Comparison of ENCODE assay signal across 7 mouse cellular contexts in genomic region chr10:81346453-81347067, GRCm38 (mm10). TPM values are rescaled to one million over a fixed set of nuclear protein-coding genes. Genes with fewer than 3 reads are reported as not detected.
DNase-seq lines count a peak whose midpoint lies in the region; ATAC-seq and TF ChIP-seq lines count a peak whose summit lies in the region.

No protein-coding gene starts in this region.

- H3K9me3 ChIP-seq in ES-E14 (ENCODE audit: control insufficient read depth, insufficient read depth, low read depth, low read length) = no peaks in the 10 kb centered on the region
- no peaks in the 10 kb centered on the region for H3K9me3 ChIP-seq in intestine, postnatal 0 days (ENCODE audit: control insufficient read depth)
- no peaks in the 10 kb centered on the region for H3K9me3 ChIP-seq in liver, embryonic 16.5 days (replicated peaks; ENCODE audit: control insufficient read depth, low read length)

- 13% methylated on average over 55 of the region's 55 CpGs for WGBS in intestine, postnatal 0 days
- 13% methylated on average over 55 of the region's 55 CpGs for WGBS in liver, embryonic 16.5 days (ENCODE audit: insufficient replicate concordance)

- H3K27me3 ChIP-seq in intestine, postnatal 0 days (replicated peaks; ENCODE audit: control insufficient read depth, insufficient read depth, low read length) = peaks cover 14% of the 10 kb centered on the region
- H3K27me3 ChIP-seq in liver, embryonic 16.5 days (ENCODE audit: control insufficient read depth, insufficient read depth, low read depth, low read length) = peaks cover 43% of the 10 kb centered on the region

- no peak overlapping the region for H3K27ac ChIP-seq in ES-E14 (ENCODE audit: insufficient read depth, low read depth, low read length, poor library complexity, severe bottlenecking)
- H3K27ac ChIP-seq in intestine, postnatal 0 days (ENCODE audit: low read depth, low read length) = no peak overlapping the region
- no peak overlapping the region for H3K27ac ChIP-seq in liver, embryonic 16.5 days (ENCODE audit: low read length)

- DNase-seq in ES-E14 (ENCODE audit: low read depth, low spot score) (no peak), ZHBTc4 (ENCODE audit: low read depth, low spot score) (peak; percentile 93)
- DNase-seq in neural tube, embryonic 10.5 days (ENCODE audit: extremely low spot score, low spot score) = peak; percentile 67
- peak; percentile 91 for DNase-seq in testis, postnatal 10 days (ENCODE audit: low spot score)

- peak; percentile 70 for TF ChIP-seq CTCF in intestine, postnatal 0 days (IDR thresholded peaks at IDR 0.05; ENCODE audit: low read depth)

- peak overlapping the region; percentile 31 to 60 for H3K4me3 ChIP-seq in ES-E14 (ENCODE audit: insufficient read depth in 1 of 2, low read depth in 1 of 2, low read length in 2 of 2, poor library complexity in 1 of 2, severe bottlenecking in 1 of 2)
- peak overlapping the region; percentile 27; the same call in 1 of the 2 replicates for H3K4me3 ChIP-seq in intestine, postnatal 0 days (ENCODE audit: low read depth, low read length)
- peak overlapping the region; percentile 49 for H3K4me3 ChIP-seq in liver, embryonic 16.5 days (ENCODE audit: low read depth, low read length)

- peak overlapping the region; percentile 64; the same call in 1 of the 2 replicates for H3K9ac ChIP-seq in ES-E14 (ENCODE audit: insufficient read depth, low read depth, low read length, poor library complexity, severe bottlenecking)
- 0 out of 2 replicates have a peak overlapping the region, but pooled peaks have one; percentile 13 for H3K9ac ChIP-seq in intestine, postnatal 0 days (ENCODE audit: low read depth, low read length)
- H3K9ac ChIP-seq in liver, embryonic 16.5 days (ENCODE audit: low read depth, low read length) = peak overlapping the region; percentile 41

- peaks cover 4 to 8% of the 10 kb centered on the region in 2 experiments; a peak in 3 of 4 replicates for H3K4me1 ChIP-seq in ES-E14 (ENCODE audit: control insufficient read depth in 2 of 2, insufficient read depth in 2 of 2, low read length in 2 of 2, poor library complexity in 1 of 2)
- H3K4me1 ChIP-seq in intestine, postnatal 0 days (replicated peaks; ENCODE audit: control insufficient read depth, insufficient read depth, low read length) = no peaks in the 10 kb centered on the region
- peaks cover 47% of the 10 kb centered on the region for H3K4me1 ChIP-seq in liver, embryonic 16.5 days (ENCODE audit: control insufficient read depth, low read depth, low read length)

- H3K36me3 ChIP-seq in ES-E14 (ENCODE audit: control insufficient read depth, insufficient read depth, low read length, poor library complexity, severe bottlenecking) = no peaks in the 10 kb centered on the region
- H3K36me3 ChIP-seq in intestine, postnatal 0 days (ENCODE audit: control insufficient read depth, insufficient read depth) = peaks cover 13% of the 10 kb centered on the region; the same call in 1 of the 2 replicates
- H3K36me3 ChIP-seq in liver, embryonic 16.5 days (ENCODE audit: control insufficient read depth, insufficient read depth) = peaks cover 2% of the 10 kb centered on the region; the same call in 1 of the 2 replicates

- peak; percentile 59 for ATAC-seq in erythroblast, adult 5-6 weeks (replicated peaks; ENCODE audit: low FRiP score, poor library complexity, severe bottlenecking)
- peak; percentile 46 for ATAC-seq in intestine, postnatal 0 days
- ATAC-seq in liver, embryonic 16.5 days (ENCODE audit: low read depth) = peak; percentile 4

- in situ Hi-C loops in ES-E14 (cut with MboI; ENCODE audit: low sequenced_read_pairs in 2 of 2, unreplicated experiment in 2 of 2) = no loop called here

- H3K4me2 ChIP-seq in intestine, postnatal 0 days (replicated peaks; ENCODE audit: low read depth) = peak overlapping the region; percentile 67
- H3K4me2 ChIP-seq in liver, embryonic 16.5 days (ENCODE audit: low read depth, low read length) = peak overlapping the region; percentile 77

TF ChIP-seq in ES-E14, 5 proteins besides CTCF, POLR2A, EP300 and RAD21:
- TF ChIP-seq ZC3H11A (IDR thresholded peaks at IDR 0.05; ENCODE audit: borderline replicate concordance, low read depth, low read length) = no peak
- TF ChIP-seq ZNF384 (IDR thresholded peaks at IDR 0.05; ENCODE audit: low read depth, low read length) = no peak
- no peak for TF ChIP-seq MAFK (IDR thresholded peaks at IDR 0.05; ENCODE audit: insufficient read depth, low read depth, low read length)
- no peak for TF ChIP-seq CHD2 (IDR thresholded peaks at IDR 0.05; ENCODE audit: low read depth, low read length)
- TF ChIP-seq HCFC1 (IDR thresholded peaks at IDR 0.05; ENCODE audit: borderline replicate concordance, insufficient read depth, low read length) = no peak

RNA-seq across cellular contexts. Expression of gene Gipc3, which starts 3.5 kb away (rescaled TPM):
- total RNA-seq in ES-E14 (2012; rRNA removed) = 0.09 and 0.16 TPM in 2 replicates
- not detected in 2 replicates for total RNA-seq in erythroblast, adult 5-6 weeks (2015; ENCODE audit: low replicate concordance)
- total RNA-seq in erythroblast, adult 5-6 weeks (2017; ENCODE audit: low replicate concordance) = not detected in 2 replicates
- 0.04 and 0.08 TPM in 2 replicates for polyA plus RNA-seq in intestine, postnatal 0 days (2015; fragmentation: Nextera tagmentation; extraction: Ambion mirVana)
- not detected in 2 replicates for polyA plus RNA-seq in liver, embryonic 16.5 days (2015; fragmentation: Nextera tagmentation; extraction: Ambion mirVana)

RNA-seq across cellular contexts. Expression of gene Hmg20b, which starts 3.7 kb away (rescaled TPM):
- 43.5 and 55.9 TPM in 2 replicates for total RNA-seq in ES-E14 (2012; rRNA removed)
- 9.2 and 14.6 TPM in 2 replicates for total RNA-seq in erythroblast, adult 5-6 weeks (2015; ENCODE audit: low replicate concordance)
- total RNA-seq in erythroblast, adult 5-6 weeks (2017; ENCODE audit: low replicate concordance) = 14.1 and 30.2 TPM in 2 replicates
- 99.8 and 111 TPM in 2 replicates for polyA plus RNA-seq in intestine, postnatal 0 days (2015; fragmentation: Nextera tagmentation; extraction: Ambion mirVana)
- 19.8 and 22.5 TPM in 2 replicates for polyA plus RNA-seq in liver, embryonic 16.5 days (2015; fragmentation: Nextera tagmentation; extraction: Ambion mirVana)

RNA-seq across cellular contexts. Expression of gene Mfsd12, which starts 10.7 kb away (rescaled TPM):
- total RNA-seq in ES-E14 (2012; rRNA removed) = 28.7 and 46.1 TPM in 2 replicates
- 1.9 and 2.5 TPM in 2 replicates for total RNA-seq in erythroblast, adult 5-6 weeks (2015; ENCODE audit: low replicate concordance)
- 8.7 and 10.6 TPM in 2 replicates for total RNA-seq in erythroblast, adult 5-6 weeks (2017; ENCODE audit: low replicate concordance)
- 29.6 and 32.8 TPM in 2 replicates for polyA plus RNA-seq in intestine, postnatal 0 days (2015; fragmentation: Nextera tagmentation; extraction: Ambion mirVana)
- polyA plus RNA-seq in liver, embryonic 16.5 days (2015; fragmentation: Nextera tagmentation; extraction: Ambion mirVana) = 9.2 and 11.9 TPM in 2 replicates

RNA-seq across cellular contexts. Expression of gene Tbxa2r, which starts 18.0 kb away (rescaled TPM):
- total RNA-seq in ES-E14 (2012; rRNA removed) = 2.3 and 4.5 TPM in 2 replicates
- not detected in 2 replicates for total RNA-seq in erythroblast, adult 5-6 weeks (2015; ENCODE audit: low replicate concordance)
- not detected in 2 replicates for total RNA-seq in erythroblast, adult 5-6 weeks (2017; ENCODE audit: low replicate concordance)
- 9.8 and 10.7 TPM in 2 replicates for polyA plus RNA-seq in intestine, postnatal 0 days (2015; fragmentation: Nextera tagmentation; extraction: Ambion mirVana)
- 4.3 and 4.5 TPM in 2 replicates for polyA plus RNA-seq in liver, embryonic 16.5 days (2015; fragmentation: Nextera tagmentation; extraction: Ambion mirVana)

RNA-seq across cellular contexts. Expression of gene 4930404N11Rik, which starts 19.1 kb away (rescaled TPM):
- 9.4 and 19.1 TPM in 2 replicates for total RNA-seq in ES-E14 (2012; rRNA removed)
- total RNA-seq in erythroblast, adult 5-6 weeks (2015; ENCODE audit: low replicate concordance) = 15.6 and 27.0 TPM in 2 replicates
- 35.7 and 41.5 TPM in 2 replicates for total RNA-seq in erythroblast, adult 5-6 weeks (2017; ENCODE audit: low replicate concordance)
- polyA plus RNA-seq in intestine, postnatal 0 days (2015; fragmentation: Nextera tagmentation; extraction: Ambion mirVana) = 0.85 and 1.5 TPM in 2 replicates
- 1.9 and 2.5 TPM in 2 replicates for polyA plus RNA-seq in liver, embryonic 16.5 days (2015; fragmentation: Nextera tagmentation; extraction: Ambion mirVana)

Comparison
In these comparisons a context has a peak if more than half of its experiments do, and no peak if none do; other contexts are left out.
1. H3K9ac ChIP-seq: peak in every context shown above with its lines; median percentile 64 in ES-E14; 41 in liver, embryonic 16.5 days; 13 in intestine, postnatal 0 days.
2. ATAC-seq: peak in every context shown above with its lines; median percentile 59 in erythroblast, adult 5-6 weeks; 46 in intestine, postnatal 0 days; 4 in liver, embryonic 16.5 days.